Mouse (Mus musculus) lung, postnatal 10 days (tissue): ENCODE measurements around the gene Scml4.

Experiments
- DNase-seq: peaks from one replicate; pipeline ENCODE4 v3.0.0; 2021

Gene Scml4

DNA sequence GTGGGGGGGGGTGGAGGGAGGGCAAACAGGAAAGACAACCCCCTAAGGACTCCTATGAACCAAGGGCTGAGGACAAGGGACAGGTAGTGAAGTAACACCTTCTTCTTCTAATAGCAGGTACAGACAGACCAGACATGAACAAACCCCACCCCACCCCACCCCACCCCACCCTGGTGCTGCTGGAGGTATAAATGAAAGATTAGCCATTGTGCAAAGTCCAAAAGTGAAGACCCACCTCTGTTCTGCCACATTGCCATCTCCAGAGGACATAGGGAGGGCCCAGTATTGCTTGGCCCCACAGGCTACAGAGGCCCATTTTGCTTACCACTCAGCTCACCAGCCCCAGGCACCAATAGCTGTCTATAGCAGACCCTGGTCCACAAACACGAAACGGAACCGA is 95.0 kb downstream of the Scml4 start:
- no peak for DNase-seq

DNA sequence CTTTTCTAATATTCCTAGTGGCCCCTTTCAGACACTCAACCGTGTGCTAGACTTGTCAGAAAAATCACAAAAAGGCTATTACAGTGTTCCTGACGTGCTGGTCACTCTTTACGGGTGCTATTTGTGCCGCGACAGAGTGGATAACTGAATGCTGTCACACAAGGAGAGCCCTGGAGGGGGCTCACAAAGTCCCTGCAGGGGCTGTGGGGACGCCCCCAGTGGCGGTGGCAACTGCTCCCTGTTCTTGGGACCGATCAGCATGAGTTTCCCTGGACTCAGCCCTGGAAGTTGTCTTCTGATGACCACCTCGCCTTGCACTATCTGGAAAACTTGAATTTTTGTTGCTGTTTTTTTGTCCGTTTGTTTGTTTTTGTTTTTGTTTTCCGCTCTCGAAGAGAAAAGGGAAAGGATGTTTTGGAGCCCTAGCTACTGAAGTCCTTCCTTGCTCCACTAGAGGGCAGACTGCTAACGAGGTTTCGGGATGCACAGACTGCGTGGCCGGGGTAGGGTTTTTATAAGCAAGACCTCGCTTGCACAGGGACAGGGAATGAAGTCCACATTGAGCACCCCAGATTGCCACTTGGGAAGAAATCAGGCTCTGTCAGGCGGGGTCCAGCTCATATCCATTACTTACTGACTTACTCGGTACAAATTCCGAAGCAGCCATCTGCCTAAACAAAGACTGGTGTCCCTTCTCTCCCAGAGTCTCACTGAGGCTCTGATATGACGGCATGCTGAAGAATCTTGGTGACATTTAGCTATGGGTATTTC is 97.9 kb downstream of the Scml4 start:
- peak; percentile 79 for DNase-seq

DNA sequence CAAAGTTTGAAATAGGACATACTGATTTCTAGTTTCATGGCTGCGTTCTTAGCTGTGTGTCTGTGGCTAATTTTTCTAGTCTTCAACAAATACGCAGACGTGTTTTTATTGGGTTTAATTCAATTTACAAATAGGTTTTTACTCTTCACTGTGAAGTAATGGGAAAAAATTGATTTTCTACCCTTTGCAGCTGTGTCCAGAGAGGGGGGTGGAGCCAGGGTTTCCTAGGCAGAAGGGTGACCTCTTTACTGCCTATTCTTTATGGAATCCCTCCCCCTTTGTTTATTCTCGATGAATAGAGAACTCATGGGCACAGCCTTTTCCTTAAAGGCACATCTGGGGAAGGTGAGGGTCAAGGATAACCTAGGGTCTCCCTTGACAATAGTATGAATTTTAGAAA is 98.5 kb downstream of the Scml4 start:
- DNase-seq, result no peak

DNA sequence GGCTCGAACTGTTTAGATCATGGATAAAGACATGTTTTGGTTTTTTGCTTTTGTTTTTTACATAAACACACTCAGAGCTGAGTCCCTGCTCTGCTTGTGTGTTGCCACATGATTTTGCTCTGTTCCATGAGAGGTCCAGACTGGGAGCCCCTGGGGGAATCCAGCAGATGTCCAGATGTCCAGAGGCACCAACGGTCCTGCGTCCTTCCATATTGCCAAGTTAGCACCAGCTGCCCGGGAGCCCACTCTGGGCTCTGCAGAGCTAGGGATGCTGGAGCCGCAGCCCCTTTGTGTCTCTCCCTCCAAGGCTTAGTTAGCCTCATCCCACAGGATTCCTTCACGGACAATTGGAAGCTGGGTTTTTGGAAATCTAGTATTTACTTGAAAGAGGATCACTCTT is 101.6 kb downstream of the Scml4 start:
- DNase-seq, result peak; percentile 11

DNA sequence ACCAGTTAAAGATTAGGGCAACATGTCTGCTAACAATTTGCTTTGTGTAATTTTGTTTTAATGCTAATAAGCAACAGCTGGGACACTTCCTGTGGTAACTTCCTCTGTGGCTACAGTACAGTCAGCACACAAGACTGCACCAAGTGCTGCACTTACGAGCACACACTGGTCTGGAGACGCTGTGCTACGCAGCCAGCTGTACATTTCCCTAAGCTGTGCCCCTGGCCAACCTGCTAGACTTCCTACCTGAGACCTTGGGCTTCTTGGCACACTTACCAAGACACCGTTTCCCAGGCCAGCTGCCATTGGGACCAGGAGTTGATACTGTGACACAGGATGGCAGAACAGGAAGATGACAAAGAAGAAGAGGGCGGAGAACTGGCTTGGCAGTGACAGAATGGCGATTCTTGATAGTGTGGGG is 102.0 kb downstream of the Scml4 start:
- DNase-seq, result no peak

DNA sequence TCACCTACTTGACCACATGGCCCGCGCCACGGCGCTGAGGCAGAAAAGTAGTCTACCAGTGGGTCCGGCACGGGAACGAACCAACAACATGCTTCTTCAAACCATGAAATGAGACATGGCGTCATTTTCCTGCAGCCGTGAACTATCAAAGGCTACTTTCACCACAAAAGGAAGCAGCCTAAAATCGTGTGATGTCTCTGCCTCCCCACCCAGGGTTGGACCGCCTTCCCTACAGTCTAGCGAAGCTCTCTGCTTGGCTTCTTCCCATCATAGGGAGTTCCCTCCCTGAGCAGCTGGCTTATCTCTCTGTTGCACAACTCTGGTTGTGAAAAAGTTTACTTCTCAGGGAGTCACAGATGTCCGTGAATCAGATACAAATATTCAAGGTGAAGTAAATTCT is 102.5 kb downstream of the Scml4 start:
- peak; percentile 46 for DNase-seq

DNA sequence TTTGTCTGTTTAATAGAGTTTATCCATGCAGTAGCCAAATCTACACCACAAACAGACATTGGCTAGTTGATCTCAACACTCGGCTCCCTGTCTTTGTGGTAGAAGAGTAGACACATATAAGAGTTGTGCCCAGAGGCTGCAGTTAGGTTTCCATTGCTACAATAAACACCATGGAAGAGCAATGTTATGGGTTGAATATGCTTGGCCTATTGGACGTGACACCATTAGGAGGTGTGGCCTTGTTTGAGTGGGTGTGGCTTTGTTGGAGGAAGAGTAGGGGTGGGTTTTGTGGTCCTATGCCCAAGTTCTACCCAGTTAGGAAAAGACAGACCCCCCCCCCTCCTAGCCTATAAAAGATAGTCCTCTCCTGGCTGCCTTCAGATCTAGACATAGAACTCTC is 102.9 kb downstream of the Scml4 start:
- no peak for DNase-seq

DNA sequence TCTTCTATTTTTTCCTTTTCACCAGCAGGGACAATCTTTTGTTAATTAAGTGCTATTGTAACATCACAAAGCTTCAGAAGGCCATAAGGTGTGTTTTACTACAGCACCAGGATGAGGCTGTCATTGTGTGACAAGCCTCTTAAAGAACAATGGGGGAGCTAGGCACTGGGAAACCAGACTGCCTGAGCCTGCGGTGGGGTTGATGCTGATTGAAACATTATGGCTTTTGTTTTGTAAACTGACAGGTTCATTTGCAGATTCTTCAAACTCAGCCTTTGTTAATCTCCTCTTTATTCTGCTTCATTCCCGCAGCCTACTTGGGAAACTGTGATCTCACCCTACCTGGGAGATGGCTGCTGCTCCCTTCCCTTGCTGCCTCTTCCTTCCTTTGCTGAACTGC is 108.2 kb downstream of the Scml4 start:
- no peak for DNase-seq

DNA sequence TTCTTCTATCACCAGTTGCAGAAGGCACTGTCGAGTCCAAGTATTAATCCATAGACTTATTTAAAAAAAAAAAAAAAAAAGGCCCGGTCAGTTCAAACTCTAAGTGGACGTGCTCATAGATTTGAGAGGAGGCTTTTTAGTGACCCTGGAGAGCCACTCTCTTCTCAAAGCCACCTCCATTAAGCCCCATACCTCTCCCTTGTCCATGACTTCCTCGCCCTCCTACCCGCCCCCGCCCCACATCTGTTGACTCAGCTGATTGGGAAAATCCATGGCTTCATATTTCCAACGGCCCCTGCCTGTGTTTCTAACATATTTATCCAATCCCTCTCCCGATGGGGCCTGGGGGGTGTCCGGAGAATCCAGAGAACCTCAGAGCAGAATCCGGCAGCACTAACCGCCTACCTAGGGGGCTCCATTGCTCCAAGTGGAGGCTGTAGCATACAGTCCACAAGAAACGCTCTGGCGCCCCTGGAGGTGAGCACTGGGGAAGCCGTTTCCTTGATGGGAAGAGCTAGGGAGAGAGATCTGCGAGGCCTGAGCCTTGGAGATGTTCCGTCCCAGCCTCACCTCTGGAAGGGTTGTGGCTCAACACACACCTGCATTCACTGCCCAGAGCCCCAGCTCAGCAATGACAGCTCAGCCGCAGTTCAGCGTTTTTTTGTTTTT is 112.5 kb downstream of the Scml4 start:
- peak; percentile 85 for DNase-seq

DNA sequence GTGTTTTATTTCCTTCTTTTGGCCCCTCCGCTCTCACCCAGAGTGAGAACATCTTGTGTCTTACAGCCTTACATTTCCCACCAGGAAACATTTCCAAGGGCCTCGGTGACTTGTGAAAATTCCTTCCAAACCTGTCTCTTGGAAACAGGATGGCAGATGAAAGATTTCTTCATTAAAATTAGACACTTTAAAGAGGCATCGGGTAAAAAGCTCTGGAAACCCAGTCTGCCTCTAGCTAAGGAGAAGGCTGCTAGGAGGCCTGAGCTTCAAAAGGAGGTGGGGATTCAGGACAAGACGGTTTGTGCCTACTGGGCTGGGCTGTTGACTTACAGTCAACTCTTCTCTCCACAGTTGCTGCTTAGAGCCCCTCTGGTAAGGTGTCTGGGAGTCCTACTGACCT is 113.4 kb downstream of the Scml4 start:
- no peak for DNase-seq

DNA sequence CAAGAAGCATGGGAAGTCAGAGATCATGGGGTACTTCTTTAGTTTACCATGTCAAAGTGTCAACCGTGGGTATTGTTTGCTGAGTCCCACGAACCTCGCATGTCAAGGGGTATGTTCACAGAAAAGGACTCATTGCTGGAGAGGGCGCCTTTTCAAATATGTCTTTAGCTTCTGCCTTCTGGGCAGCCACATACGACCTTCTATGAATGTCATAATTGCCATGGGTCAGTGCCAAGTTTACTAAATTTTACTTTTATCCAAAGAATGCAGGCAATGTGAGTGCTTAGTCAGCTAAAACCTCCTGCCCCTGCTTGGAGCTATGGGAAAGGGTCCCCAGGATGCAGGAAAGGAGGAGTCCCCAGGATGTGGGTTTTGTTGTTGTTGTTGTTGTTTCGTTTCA is 116.4 kb downstream of the Scml4 start:
- DNase-seq, result no peak

GRCm38 (mm10) chr10:42978346-42978745 is 118.2 kb downstream of the Scml4 start:
- DNase-seq, result no peak

GRCm38 (mm10) chr10:42980999-42981757 is 121.0 kb downstream of the Scml4 start:
- DNase-seq, result no peak

GRCm38 (mm10) chr10:42984886-42985285 is 124.7 kb downstream of the Scml4 start:
- no peak for DNase-seq

DNA sequence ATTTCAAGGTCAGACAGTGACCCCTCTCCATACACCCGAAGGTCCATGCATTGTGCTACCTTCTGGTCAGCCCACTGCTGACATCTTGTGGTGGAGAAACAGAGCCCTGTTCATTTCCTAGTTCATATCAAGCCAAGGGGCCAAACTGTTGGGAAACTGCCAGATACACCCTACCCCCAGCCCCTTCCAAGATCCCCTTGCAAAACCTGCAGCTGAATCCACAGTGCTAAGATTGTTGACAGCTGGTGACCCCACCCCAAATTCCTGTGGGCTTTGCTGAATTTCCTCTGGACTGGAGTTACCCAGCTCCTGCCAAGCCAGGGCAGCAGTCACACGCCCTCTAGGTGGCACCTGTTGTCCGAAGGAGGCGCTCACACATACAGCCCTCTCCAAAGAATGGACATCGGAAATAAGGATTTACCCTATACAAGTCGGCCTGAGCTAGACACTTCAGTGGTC is 127.5 kb downstream of the Scml4 start:
- peak; percentile 63 for DNase-seq

DNA sequence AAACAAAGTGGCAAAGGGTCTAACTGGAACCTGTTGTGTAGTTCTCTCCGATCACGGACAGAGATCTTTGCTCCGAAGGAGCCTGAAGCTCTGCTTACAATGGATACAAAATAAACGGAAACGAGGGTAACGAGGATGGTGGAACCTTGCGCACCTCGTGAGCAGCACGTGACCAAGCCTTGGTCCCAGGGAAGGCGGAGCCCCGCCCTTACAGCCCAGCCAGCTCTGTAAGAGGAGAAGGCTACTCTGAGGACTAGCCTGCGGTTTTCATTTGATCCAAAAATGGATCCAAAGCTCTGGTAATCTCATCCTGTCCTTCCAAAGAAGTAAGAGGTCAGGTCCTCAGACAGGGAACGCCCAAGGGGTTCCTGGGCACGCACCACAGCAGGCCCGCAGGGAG is 128.5 kb downstream of the Scml4 start:
- DNase-seq, result no peak

- peak; percentile 66 for DNase-seq
These were observed 129.7 kb downstream of the Scml4 start for GRCm38 (mm10) chr10:42989910-42990309.

GRCm38 (mm10) chr10:42991018-42991417 is 130.8 kb downstream of the Scml4 start:
- no peak for DNase-seq

GRCm38 (mm10) chr10:42994331-42994782 is 134.2 kb downstream of the Scml4 start:
- peak; percentile 24 for DNase-seq

DNA sequence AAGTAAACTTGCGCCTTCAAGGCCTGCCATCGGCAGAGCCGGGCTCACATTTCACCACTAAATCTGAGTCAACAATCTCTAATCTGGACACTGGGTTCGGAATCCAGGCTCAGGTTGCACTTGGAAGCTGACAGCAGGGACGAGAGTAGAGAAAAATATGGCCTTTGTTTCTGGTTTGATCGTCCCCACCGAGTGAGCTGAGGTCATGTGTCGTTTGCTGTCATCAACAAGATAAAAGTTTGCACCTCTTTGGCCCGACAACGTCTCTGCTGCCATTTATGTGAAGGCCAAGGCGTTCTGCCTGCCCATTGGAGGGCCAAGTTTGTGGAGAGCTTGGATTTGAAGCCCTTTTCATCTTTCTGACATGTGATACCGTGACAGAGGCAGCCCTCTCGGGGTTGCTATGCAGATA is 135.3 kb downstream of the Scml4 start:
- no peak for DNase-seq

DNA sequence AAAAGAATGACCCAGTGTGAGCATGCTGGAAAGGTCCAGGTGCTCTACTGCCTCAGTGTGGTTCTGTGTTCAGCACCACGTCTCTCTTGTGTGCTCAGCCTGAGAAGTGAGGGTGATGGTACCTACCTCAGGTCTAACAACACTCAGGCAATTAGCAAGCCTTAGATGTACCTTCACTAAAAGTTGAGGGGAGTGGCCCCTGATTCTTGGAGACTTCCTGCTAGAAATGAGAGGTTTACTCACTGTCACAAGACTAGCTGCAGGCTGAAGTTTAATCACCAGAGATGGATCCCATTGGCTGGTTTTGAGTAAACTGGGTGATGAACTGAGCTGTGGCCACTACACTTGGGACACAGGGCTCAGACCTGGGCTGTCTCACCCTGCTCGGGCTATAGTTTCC is 137.1 kb downstream of the Scml4 start:
- DNase-seq, result no peak

GRCm38 (mm10) chr10:42999324-42999723 is 139.2 kb downstream of the Scml4 start:
- no peak for DNase-seq

DNA sequence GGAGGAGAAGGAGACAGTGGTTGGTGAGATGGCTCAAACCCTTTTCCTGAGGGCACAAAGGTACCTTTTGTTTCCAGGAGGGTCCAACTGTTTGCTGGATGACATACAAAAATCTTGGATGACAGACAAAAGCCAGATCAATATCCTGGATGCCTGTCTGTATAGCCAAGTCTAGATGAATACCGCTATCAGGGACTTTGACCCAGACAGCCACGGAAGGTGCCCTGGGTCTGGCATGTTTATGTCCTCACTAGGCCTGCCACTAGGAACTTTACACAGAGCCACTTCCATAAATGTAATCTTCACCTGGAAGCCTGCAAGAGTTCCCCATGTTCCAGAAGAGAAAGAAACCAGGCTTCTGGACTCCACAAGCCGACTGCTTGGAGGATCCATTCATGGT is 141.3 kb downstream of the Scml4 start:
- no peak for DNase-seq
